Mouse (Mus musculus) brain, embryonic 14.5 days (tissue): ENCODE data around the gene Adam33. TPM values are rescaled to one million over a fixed set of nuclear protein-coding genes. Genes with fewer than 3 reads are reported as not detected.

Source experiments
- DNase-seq: peaks from one replicate; pipeline ENCODE4 v3.0.0-alpha.2; 2011; ENCODE audit warnings: low read depth
- CTCF ChIP-seq: fragments of 200-500 bp; IDR thresholded peaks from 2 replicates; pipeline ENCODE4 v1.5.1; 2012; ENCODE audit warnings: inconsistent platforms, mild to moderate bottlenecking, moderate library complexity, borderline replicate concordance; ENCODE audit not compliant: insufficient read depth, insufficient read length; ENCODE audit errors: extremely low read depth
- POLR2A ChIP-seq: fragments of 200-500 bp; IDR thresholded peaks from 2 replicates; pipeline ENCODE4 v1.6.1; 2012; ENCODE audit warnings: mild to moderate bottlenecking, inconsistent platforms, borderline replicate concordance; ENCODE audit not compliant: poor library complexity, insufficient read depth, insufficient read length, severe bottlenecking; ENCODE audit errors: extremely low read depth
- polyA plus RNA-seq: library from polyadenylated mRNA; depleted of rRNA; stranded (reverse); fragments of >200 nt; gene quantifications from 2 replicates; pipeline ENCODE4 v1.2.3, GENCODE M21; 2012

Gene Adam33
- polyA plus RNA-seq, 1 experiment, result 5.4 TPM

GRCm38 (mm10) chr2:131086667-131087390 is 23.2 kb upstream of the Adam33 start, which contains the start of gene Siglec1:
TSS of gene Siglec1 (minus strand) at chr2:131086765.
- TF ChIP-seq POLR2A, result no peak
- no peak for TF ChIP-seq CTCF
- no peak for DNase-seq

- DNase-seq, result no peak
- no peak for TF ChIP-seq CTCF
- TF ChIP-seq POLR2A, result no peak
Observed at GRCm38 (mm10) chr2:131084206-131084605, 20.6 kb upstream of the Adam33 start.

GRCm38 (mm10) chr2:131080507-131080906 is 16.9 kb upstream of the Adam33 start:
- no peak for DNase-seq
- TF ChIP-seq POLR2A (no peak), CTCF (no peak)

- DNase-seq, result no peak
- TF ChIP-seq POLR2A, result no peak
- TF ChIP-seq CTCF, result no peak
Observed at GRCm38 (mm10) chr2:131072536-131072935, 8.9 kb upstream of the Adam33 start.

GRCm38 (mm10) chr2:131067481-131067880 is 3.9 kb upstream of the Adam33 start:
- no peak for TF ChIP-seq CTCF
- no peak for TF ChIP-seq POLR2A
- DNase-seq, result no peak

- TF ChIP-seq POLR2A, result no peak
- no peak for TF ChIP-seq CTCF
- no peak for DNase-seq
Observed at GRCm38 (mm10) chr2:131066342-131066741, 2.7 kb upstream of the Adam33 start.

- no peak for TF ChIP-seq POLR2A
- TF ChIP-seq CTCF, result no peak
- DNase-seq, result no peak
Observed at GRCm38 (mm10) chr2:131061607-131062006, 2.0 kb downstream of the Adam33 start.

GRCm38 (mm10) chr2:131060784-131061183 is 2.8 kb downstream of the Adam33 start:
- DNase-seq, result no peak
- TF ChIP-seq POLR2A (no peak), CTCF (no peak)

- no peak for TF ChIP-seq POLR2A
- TF ChIP-seq CTCF, result no peak
Observed at GRCm38 (mm10) chr2:131059781-131060540, 3.7 kb downstream of the Adam33 start.

GRCm38 (mm10) chr2:131059377-131059776 is 4.2 kb downstream of the Adam33 start:
- DNase-seq, result peak; percentile 26
- TF ChIP-seq POLR2A (no peak), CTCF (no peak)

More at GRCm38 (mm10) chr2:131059781-131060540, 3.7 kb downstream of the Adam33 start:
- no peak for DNase-seq

GRCm38 (mm10) chr2:131058672-131059071 is 4.9 kb downstream of the Adam33 start:
- DNase-seq, result no peak

More at GRCm38 (mm10) chr2:131058672-131059071, 4.9 kb downstream of the Adam33 start:
- no peak for TF ChIP-seq CTCF
- no peak for TF ChIP-seq POLR2A
